Mouse (Mus musculus) CD4-positive, CD25-positive, alpha-beta regulatory T cell, adult 2 months (primary cell): ENCODE results near the gene Zmiz2.
"Not testable (repeated sequence)": the region's sequence is repeated elsewhere in the genome, so short reads cannot be mapped to it uniquely, and the experiment has no call there.

Experiments
- DNase-seq: peaks from one replicate; pipeline ENCODE4 v3.0.0-alpha.2; 2012; ENCODE audit warnings: low read depth, low spot score

Zmiz2 gene

DNA sequence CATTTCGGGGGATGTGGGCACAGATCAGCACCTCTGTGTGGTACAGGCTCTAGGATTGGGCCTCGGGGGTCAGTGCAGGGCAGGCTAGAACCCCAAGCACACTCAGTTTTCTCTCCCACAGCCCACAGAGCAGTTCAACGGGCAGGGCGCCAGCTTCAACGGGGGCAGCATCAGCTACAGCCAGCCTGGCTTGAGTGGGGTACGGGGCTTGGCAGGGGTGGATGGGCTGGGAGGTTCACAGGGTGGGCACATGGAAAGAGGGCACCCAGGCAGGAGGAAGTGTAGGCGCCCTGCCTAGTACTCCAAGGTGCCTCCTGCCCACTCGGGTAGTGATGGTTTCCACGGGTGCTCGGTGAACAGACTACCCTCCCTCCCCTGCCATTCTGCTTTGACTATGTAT, 9.3 kb downstream of the Zmiz2 start:
- DNase-seq = no peak

DNA sequence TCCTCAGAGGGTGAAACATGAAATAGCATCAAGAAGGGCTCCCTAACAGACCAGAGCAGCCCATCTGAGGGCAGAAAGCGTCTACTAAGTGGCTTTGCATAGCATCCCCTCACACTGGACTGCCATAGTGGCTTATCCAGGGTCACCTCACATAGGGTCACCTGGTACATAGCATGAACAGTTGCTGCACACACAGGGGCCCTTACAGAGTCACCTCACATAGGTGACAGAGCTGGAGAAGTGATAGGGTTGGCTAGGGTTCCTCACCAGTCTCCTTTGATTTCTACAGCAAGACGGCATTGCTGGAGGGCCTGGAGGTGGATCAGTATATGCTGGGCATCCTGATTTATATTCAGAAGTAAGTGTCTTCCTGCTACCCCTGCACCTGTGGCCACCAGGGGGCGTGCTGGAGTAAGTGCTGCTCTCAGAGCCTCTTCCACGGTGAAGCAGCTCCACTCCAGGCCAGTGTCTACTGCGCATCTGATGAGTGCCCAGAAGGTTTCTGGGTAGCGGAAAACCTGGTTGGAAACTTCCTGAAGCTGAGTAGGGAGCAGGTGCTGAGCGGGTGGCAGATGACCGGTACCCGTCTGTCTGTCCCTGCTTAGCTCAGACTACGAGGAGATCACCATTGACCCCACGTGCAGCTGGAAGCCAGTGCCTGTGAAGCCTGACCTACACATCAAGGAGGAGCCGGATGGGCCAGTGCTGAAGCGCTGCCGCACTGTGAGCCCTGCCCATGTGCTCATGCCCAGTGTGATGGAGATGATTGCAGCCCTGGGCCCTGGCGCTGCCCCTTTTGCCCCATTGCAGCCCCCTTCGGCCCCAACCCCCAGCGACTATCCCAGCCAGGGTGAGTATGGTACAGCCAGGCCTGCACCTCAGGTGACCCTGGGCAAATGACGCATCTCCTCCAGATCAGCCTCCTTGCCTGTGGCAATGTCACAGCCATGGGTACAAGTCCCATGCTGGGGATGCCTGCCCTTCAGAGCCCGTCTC, 13.9 kb downstream of the Zmiz2 start:
- DNase-seq = peak; percentile 91

DNA sequence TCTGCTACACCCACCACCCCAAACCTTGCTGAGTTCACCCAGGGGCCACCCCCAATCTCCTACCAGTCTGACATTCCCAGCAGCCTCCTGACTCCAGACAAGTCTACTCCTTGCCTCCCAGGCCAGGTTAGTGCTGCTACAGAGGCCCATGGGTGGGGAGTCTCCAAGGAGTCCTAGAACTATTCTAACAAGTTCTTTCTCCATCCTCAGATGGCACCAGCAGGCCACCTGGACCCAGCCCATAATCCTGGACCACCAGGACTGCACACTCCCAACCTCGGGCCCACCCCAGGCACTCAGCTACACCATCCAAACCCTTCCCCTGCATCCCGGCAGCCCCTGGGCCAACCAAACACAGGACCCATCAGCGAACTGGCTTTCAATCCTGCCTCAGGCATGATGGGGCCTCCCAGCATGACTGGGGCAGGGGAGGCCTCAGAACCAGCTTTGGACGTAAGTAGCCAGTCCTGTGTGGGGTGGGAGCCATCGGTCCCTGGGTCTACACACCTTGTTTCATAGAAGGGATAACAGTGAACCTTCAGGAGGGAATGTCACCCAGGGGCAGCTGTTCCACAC, 15.0 kb downstream of the Zmiz2 start:
- no peak for DNase-seq

DNA sequence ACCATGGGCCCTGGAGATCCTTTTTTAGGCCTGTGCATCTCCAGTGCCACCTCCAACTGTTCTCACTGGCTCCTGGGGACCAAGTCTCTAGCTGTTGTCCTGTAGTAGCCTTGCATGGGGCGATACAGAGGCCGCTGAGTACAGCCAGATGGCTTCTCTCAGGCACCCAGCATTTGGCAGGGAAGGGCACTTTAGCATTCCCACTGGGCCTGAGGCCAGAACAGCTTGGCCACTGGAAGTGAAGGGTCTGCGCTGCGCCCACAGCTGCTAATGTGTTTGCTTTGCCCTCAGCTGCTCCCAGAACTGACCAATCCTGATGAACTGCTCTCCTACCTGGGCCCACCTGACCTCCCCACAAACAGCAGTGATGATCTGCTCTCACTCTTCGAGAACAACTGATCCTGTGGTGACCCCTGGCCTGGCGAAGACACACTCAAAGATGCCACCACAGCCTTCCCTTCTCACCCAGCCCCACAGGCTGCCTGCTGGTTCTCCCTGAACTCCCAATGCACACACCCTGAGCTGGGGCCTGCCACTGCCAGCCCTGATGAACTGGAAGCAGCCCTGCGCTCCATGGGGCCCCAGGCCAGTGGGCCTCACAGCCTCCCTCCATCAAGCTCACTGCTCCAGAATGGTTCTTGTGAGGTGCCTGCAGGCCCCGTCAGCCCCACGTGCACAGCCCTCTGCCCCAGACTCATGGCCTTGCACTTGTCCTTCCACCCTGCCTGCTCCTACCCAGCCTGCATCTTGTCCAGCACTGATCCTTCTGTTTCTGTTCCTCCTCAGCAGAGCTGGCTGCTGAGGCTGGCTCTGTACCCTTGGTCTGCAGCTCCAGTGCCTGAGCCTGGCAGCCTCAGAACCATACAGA, 16.1 kb downstream of the Zmiz2 start:
- DNase-seq = no peak

DNA sequence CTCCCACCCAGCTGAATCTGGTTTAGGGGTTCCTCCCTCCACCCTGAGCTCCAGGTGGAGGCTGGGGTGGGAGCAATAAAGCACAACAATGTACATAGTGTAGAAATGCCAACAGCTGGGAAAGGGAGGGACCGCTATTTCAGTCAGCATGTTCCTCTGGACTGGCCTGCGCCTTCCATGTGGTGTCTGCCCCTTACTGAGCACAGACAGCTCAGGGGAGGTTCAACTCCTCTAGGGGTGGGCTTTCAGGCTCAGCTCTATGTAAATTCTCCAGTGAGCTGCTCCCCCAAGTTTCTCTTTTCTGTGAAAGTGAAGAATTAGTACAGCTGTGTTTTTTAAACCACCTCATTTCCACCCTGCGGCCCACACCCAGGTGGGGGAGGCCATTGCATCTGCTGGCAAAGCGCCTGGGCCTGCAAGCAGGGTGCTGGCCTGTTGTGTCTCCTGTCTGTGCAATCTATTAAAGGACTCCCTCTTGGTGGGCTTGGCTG, 16.8 kb downstream of the Zmiz2 start:
- no peak for DNase-seq

DNA sequence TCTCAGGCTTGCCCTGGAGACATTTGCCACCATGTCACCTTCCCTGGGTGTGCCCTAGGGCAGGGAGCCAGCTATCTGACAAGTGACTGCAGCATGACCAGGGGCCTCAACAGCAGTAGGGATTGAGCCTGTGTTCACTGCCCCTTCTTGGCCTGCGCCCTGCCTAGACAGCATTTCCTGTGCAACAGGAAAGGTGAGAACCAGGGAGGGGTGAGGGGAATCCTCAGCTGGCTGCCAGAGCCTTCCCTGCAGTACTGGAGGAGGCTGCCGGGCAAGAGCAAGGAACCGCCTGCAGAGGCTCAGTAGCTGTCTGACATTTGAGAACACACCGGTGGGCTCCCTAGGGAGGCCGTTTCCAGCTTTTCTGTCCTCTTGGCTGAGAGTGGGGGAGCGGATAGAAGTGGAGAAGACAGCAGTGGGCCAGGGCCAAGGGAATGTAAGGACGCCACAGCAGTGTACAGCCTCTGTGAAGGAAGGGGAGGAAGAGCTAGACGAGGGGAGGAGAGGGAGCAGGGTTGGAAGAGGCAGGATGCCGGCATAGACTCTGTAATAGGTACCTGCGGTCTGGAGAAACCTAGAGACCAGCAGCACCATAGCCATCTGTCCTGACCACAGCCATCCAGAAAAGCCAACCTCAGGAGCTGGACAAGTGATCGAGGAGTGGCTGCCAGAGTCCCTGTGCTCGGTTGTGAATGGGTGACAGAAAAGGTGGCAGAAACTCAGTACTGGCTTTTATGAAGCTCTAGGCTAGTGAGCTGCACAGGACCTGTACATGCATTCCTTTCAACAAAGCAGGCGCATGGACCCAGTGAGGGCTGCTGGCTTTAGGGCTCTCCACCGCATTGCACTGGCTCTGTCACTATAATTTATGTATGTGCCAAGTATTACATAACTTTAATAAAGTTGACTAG, 17.6 kb downstream of the Zmiz2 start:
- DNase-seq = no peak

DNA sequence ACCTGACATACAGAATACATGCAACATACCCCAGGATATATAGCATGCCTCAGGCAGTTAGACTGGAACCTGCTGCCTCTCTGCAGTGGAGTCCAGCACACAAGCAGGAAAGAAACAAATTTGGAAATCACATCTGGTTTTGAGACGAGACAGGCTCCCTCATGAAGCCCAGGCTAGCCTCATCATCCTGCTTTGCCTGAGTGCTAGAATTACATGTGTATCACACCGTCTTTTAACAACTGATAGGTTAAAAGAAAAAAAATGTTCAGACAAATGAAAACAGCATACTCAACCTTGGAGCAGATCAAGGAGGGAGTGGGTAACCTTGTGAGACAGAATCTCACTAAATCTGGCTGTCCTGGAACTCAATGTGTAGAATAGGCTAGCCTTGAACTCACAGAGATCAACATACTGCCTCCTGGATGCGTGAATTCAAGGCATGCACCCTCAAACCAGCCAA, 18.3 kb downstream of the Zmiz2 start:
- DNase-seq = no peak

DNA sequence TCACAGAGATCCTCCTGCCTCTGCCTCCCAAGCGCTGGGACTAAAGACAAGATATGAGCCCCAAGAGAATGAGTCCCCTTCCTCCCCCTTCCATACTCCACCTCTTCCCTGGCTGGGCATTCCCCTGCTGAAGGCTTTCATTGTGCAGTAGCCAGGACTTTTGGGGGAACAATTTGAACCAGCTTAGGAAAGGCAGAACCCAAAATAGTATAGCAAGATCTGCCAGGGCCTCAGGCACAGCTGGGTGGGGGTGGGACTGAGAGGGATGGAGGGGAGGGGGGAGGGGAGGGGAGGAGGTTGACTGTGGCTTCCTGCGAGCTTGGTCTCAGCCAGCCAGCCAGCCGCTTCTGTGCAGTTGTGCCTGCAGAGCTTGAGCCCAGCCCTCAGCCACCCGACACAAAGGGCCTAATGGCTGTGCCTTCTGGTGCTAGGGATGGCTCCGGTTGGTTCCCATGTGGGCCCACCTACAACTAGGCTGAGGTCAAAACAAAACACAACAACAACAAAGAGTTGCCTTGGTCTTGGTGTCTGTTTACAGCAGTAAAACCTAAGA, 21.3 kb downstream of the Zmiz2 start:
- DNase-seq = peak; percentile 75

DNA sequence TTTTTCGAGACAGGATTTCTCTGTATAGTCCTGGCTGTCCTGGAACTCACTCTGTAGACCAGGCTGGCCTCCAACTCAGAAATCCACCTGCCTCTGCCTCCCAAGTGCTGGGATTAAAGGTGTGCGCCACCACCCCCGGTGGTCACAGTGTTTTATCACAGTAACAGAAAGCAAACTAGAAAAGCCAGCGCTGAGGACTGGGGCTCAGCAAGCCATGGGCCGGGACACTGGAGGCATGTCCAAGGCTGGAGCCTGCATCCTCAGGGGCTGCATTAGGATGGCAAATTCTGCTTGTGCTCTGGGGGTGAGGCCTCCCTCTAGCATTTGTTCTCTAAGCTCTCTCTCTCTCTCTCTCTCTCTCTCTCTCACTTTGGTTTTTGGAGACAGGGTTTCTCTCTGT, 21.9 kb downstream of the Zmiz2 start:
- DNase-seq = peak; percentile 42

DNA sequence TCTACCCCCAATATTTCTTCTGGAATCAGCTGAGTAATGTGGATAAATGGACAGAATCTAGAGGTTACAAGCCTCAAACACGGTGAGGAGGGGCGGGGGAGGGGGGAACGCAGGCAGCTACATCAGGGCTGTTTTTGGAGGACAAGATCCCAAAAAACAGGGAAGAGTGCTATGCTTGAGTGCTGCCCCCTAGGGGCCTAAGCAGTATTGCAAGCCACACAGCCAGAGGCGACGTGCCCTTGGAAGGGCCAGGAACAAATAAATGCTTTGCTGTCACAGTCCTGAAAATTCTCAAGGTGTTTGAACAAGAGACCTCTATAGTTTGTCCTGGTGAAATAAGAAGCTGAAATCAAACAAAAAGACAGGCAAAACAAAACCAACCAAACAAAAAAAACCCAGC, 22.8 kb downstream of the Zmiz2 start:
- DNase-seq = peak; percentile 81

DNA sequence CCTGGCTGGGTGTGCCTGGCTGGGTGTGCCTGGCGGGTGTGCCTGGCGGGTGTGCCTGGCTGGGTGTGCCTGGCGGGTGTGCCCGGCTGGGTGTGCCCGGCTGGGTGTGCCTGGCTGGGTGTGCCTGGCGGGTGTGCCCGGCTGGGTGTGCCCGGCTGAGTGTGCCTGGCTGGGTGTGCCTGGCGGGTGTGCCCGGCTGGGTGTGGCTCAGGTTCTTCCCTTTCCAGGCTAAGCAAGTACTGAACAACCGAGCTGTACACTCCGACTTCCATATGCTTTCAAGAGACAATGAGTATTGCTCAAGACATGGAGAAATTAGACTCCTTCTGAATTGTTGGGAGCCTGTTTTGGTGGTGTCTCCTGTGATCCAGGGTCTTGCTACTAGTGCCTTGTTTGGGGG, 24.4 kb downstream of the Zmiz2 start:
- DNase-seq = no peak

DNA sequence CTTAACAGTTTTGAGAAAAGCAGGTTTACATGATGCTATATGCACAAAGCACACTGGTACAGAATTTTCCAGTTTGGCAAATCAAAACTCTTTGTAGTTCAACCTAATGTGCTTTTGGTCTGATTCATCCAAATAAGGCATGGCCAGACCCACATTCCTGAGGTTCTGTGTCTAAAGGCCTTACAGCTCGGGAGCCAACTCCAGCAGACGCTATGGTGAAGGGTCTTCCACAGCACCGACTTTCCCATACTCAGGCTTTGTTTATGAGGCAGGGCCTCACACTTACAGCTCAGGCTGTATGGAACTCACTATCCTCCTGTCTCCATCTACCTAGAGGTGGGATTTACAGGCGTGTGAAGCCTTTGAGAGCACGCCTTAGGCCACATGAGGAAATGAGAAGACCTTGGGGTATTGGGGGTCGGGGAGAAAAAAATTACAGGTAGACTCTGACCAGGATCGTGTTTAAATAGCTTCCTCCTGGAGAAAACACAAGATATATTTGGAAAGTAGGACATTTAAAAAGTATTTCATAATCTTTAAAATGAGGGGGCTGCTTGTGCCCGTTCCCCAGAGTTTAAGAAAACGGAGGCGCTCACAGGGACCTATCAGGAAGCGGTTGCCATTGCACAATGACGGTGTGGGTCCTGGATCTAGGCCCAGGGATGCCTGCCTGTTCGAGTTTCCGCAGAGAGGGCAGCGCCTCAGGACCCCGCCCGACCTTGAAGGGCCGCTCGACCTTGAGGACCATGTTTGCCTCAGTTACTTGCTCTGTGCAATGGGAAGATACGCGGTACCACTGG, 26.1 kb downstream of the Zmiz2 start, which contains the start of gene Ppia:
Gene Ppia, plus strand, starts transcription at position 693 of the 800 bp plus-strand sequence.
- DNase-seq = no peak

DNA sequence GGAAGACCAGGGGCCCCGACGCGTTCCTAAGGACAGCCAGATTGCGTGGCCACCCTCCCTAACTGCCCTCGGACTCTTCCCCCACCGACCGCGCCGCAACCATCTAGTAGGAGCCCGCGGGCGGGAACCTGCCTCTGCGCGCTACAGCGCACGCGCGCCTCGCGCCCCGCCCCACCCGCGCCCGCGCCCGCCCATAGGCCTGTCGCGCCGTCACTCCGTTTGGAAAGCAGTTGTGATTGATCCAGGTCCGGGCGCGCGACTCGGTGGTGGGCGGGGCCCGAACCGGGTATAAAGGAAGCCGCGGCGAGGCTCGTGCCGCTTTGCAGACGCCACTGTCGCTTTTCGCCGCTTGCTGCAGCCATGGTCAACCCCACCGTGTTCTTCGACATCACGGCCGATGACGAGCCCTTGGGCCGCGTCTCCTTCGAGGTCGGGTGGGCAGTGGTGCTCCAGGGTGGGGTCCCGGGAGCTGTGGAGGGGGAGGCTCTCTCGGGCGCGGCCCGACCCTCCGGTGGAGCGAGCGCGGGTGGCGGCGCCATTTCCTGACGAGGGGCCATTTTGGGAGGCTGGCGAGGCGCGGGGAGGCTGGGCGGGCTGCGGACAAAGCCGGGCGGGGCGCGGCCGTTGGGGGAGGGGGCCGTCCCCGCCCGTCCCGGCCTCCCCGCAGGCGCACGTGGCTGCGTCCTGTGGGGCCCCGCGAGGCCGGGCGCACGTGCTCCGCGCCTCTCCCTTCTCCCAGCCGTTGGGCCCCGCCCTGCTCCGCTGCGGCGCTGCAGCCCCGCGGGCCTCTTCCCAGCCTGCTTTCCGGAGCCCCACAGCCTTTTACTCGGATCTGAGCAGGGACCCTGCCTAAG, 26.9 kb downstream of the Zmiz2 start:
- DNase-seq = peak; percentile 98

DNA sequence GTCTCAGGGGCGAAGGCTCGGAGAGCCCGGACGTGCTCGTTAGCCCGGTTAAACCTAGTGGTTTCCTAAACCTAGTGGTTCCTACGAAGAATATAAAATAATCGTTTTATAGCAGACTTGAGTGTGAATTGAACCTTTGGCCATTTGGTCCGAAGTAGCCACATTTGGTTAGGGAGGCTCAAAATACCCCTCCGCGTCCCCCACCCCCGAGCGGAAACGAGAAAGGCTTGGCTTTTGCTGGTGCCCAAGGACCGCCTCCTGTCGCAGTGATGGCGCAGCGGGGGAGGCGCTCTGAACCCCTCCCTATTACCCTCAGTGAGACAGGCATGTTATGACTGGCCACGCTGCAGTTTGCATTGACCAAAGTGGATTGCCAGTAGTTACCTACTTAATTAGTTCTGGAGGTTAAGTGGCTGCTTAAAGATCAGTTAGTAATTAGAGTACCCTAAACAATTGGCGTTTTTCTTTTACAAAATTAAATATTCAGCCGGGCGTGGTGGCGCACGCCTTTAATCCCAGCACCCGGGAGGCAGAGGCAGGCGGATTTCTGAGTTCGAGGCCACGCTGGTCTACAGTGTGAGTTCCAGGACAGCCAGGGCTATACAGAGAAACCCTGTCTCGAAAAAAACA, 27.6 kb downstream of the Zmiz2 start:
- DNase-seq = peak; percentile 92

DNA sequence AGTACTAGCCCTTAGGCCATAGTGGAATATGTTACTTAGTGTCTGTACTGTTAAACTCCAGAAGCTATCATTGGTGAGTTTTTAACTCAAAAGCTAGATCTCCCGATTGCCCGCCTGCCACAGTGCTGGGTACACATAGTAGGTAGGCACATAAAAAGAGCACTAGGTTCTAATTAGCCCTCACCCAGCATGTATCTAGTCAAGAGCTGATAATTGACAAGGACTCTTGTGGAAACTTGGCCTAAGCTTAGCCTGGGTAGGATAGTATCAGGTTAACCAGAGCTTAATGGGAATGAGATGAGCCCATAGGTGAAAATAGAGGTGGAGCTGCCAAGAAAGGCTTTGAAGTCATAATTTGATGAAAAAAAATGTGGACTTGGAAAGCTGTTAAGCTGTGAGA, 28.2 kb downstream of the Zmiz2 start:
- no peak for DNase-seq

DNA sequence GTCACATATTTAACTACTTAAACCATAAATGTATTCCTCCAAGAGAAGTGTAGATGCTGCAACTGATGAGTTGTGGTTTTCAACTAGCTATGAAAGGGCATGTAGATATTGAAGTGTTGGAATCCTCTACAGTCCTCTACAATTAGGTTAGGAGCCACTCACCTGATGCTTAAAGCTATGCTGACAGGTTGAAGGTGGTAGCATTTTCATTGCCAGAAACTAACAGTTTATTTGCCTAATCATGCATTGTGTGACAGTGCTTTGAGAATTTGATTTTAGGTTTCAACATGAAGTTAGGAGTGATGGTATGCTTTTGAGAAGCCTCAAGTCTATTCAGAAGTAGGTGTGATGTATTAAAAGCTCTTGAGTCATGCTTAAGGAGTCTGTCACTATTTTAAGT, 28.6 kb downstream of the Zmiz2 start:
- DNase-seq = no peak

DNA sequence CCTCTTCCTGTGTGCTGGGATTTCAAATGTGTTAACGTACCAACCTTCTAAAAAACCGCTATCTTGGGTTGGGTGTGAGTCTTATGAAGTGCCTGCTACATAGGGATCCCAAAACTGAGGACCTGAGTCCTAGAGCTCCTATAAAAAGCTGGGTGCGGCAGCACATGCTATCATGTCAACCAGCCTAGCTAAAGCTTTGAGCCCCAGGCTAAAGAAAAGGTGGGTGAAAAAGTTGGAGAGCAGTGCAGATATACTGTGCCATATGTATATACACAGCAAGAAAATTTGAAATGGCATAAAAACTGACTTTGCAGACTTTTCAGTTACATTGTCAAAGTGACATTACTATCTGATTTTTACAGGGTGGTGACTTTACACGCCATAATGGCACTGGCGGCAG, 29.9 kb downstream of the Zmiz2 start:
- no peak for DNase-seq

DNA sequence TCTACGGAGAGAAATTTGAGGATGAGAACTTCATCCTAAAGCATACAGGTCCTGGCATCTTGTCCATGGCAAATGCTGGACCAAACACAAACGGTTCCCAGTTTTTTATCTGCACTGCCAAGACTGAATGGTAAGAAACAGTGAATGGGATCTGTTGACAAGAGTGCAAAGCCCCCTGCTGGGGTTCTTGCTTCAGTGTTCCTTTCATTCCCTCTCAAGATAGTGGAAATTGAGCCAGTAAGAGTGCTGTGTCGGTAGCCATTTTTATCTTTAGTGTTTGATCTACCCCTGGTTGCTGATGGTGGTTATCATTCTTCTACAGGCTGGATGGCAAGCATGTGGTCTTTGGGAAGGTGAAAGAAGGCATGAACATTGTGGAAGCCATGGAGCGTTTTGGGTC, 30.3 kb downstream of the Zmiz2 start:
- not testable (repeated sequence) for DNase-seq
